Mouse (Mus musculus) erythroid progenitor cell, adult 5-6 weeks (primary cell): ENCODE data around the gene Tcf7l1. TPM values are rescaled to one million over a fixed set of nuclear protein-coding genes. Genes with fewer than 3 reads are reported as not detected.

Source experiments
- ATAC-seq: replicated peaks from 2 replicates; pipeline ENCODE4 v1.8.0; 2016; ENCODE audit warnings: moderate number of reproducible peaks, mild to moderate bottlenecking, moderate TSS enrichment, inconsistent platforms; ENCODE audit not compliant: poor library complexity, low FRiP score, severe bottlenecking
- total RNA-seq, 2 experiments: library from RNA; stranded (forward) in 1 of 2; stranded (reverse) in 1 of 2; fragments of 150-400 nt in 1 of 2; fragments of 186-747, 209-891 nt in 1 of 2; gene quantifications; 2 replicates each; pipeline versions ENCODE4 v1.2.3 to v1.2.4; 2015 to 2017; ENCODE audit warnings: low replicate concordance in 2 of 2

The Tcf7l1 gene
- total RNA-seq, 2 experiments from 2014 or later: 5.9 TPM; not detected in 1

GRCm38 (mm10) chr6:72748882-72749437, 40.1 kb downstream of the Tcf7l1 start:
- no peak for ATAC-seq

DNA sequence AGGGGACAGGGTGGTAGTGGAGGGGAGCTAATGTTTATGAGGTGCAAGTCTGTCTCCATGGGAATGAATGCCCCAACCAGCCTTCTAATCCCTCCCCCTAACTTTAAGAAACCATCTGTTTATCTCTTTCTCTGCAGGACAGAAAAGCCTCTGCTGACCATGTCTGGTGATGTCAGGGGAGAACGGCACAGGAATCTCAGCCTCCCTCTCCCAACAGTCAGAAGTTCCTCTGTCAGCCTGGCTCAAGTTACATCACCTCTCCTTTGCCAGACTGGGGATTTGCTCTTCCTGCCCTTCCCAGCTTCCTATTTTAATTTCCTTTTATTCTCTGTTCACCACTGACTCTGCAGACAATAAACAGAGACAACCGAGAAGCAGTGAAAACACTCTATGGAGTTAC, 40.6 kb downstream of the Tcf7l1 start:
- ATAC-seq: no peak

DNA sequence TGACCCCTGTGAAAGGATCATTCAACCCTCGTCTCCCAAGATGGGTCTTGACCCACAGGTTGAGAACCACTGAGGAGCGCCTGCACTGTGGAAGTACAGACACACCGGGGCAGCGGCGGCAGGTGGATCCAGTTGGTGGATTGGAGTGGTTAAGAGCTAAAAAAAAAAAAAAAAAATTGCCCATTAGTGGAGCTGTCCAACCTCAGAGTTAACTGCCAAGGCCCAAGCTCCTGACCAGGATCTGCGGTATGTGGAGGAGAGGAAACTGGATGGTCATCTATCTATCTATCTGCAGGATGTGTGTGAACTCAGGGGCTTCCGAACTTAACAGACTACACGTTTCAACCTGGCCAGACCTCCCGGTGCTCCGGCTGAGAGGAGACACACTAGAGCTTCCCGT, 41.2 kb downstream of the Tcf7l1 start:
- ATAC-seq: no peak

DNA sequence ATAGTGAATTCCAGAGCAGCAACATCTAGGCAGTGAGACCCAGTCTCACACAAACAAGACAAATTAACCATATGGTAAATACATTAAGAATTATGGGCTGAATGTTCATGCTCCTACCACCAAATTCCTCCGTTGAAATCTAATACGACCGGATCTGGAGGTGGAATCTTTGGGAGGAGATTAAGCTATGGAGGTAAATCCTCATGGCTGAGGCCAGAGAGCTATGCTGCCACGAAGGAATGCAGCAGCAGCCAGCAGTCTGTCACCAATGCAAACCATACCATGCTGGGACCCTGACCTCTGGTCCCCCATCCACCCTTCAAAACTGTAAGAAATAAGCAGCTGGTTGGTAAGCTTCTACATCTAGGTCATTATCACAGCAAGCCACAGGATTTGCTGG, 41.9 kb downstream of the Tcf7l1 start:
- ATAC-seq: no peak

- no peak for ATAC-seq
Observed at GRCm38 (mm10) chr6:72745781-72746180, 43.3 kb downstream of the Tcf7l1 start.

DNA sequence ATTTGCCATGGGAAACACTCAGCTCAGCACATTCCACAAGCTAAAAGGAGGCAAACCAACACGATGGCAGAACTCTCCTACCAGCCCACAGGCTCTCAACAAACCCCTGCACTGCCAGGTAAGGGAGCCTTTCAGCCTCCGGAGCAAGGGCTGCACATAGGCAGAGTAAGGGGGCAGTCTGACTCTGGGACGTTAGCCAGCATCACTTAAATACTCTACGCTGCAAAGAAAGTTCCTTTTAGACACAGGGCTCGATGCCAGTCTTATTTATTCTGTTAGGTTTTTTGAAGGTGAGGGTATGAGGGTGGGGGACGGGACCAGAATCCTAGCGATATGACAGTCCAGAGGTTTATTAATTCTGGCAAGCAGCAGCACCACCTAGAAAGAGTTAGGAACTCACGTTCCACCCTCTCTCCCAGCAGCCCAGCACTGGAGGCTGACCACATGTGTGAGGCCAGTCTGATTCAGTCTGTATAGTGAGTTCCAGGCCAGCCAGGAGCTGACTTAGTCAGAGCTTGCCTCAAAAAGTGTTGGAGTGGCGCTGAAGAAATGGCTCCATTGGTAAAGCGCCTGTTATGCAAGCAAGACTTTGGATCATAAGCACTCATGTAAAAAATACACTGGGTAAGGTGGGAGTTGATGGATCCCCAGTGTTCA, 44.8 kb downstream of the Tcf7l1 start:
- ATAC-seq: no peak

DNA sequence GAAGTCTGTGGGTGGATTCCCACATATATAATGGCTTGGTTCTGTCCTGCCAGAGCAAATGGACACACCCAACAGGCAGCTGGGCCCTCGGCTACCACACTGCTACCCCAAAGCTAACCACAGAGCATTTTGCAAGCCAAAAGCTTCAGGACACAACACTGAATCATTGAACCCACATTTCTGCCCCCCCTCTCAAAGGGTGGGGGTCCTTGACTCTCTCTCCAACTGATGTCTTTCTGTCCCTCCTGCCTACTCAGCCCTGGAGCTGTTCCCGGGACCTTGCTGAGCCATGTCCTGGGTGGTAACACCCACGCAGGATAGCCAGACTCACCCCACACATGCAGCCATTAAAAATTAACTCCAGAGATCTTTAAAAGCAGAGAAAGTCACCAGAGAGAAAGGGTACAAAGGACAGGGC, 45.4 kb downstream of the Tcf7l1 start:
- no peak for ATAC-seq

GRCm38 (mm10) chr6:72742331-72742730, 46.7 kb downstream of the Tcf7l1 start:
- ATAC-seq: no peak

GRCm38 (mm10) chr6:72740596-72741421, 48.2 kb downstream of the Tcf7l1 start:
- ATAC-seq: no peak

GRCm38 (mm10) chr6:72736872-72737271, 52.2 kb downstream of the Tcf7l1 start:
- no peak for ATAC-seq

DNA sequence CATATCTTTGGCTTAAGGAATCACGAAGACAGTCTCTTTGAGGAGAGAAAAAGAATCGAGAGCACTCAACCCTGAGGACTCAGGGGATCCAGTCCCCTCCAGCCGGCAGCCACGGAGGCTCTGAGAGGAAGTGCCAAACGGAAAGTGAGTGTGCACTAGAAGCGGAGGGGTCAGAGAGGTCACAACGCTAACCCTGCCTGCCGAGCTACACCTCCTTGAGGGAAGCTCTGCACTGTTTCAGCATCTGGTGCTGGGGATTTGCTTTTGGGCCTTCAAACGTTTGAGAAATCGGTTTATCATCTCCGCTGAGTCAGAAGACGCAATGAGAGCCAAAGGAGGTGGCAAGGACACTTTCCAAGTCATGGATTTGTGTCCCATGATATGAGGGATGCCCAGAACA, 53.8 kb downstream of the Tcf7l1 start:
- ATAC-seq: no peak

GRCm38 (mm10) chr6:72733375-72733774, 55.7 kb downstream of the Tcf7l1 start:
- no peak for ATAC-seq

DNA sequence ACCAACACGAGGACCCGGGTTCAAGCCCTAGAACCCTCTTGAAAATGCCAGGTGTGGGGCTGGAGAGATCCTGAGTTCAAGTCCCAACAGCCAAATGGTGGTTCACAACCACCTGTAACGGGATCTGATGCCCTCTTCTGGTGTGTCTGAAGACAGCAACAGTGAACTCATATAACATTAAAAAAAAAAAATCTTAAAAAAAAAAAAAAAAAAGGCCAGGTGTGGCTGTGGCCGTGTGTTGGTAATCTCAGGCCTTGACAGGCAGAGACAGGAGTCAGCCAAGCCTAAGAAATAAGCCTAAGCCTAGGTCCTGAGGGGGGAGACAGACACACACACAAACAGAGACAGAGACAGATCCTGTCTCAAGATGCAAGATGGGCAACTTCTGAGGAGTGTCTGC, 56.9 kb downstream of the Tcf7l1 start:
- ATAC-seq: no peak

GRCm38 (mm10) chr6:72730560-72730849, 58.5 kb downstream of the Tcf7l1 start:
- no peak for ATAC-seq

DNA sequence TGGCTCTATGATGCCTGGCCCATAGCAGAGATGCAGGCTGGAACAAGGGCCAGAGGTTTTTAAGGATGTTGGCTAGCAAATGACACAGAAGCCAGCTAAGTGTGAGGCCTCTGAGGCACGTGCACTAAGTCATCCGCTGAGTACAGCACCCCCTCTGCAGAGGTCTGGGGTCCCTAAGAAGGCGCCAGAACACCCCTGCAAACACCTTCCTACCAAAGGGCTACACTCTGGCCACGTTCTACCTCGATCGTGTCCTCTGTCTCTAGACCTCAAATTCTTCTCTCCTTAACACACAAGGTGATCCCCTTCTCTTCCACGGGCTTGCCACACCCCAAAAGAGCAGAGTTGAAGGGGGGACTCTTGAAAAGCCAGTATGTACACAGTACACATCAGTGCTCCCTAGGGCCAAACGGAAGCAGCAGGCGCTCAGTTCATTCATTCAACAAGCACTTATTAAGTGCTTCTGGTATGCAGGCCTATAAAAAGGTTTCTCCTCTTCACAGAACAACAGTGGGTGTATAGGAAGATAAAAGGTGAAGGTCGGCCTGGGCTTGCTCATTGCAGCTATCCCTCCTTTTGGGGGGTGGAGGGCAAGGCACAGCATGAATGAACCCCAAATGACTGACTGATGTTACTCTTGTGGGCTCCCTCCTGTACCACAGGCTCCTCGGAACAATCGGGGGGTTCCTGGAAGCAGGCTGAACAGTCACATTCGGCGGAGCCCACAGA, 59.1 kb downstream of the Tcf7l1 start:
- no peak for ATAC-seq

DNA sequence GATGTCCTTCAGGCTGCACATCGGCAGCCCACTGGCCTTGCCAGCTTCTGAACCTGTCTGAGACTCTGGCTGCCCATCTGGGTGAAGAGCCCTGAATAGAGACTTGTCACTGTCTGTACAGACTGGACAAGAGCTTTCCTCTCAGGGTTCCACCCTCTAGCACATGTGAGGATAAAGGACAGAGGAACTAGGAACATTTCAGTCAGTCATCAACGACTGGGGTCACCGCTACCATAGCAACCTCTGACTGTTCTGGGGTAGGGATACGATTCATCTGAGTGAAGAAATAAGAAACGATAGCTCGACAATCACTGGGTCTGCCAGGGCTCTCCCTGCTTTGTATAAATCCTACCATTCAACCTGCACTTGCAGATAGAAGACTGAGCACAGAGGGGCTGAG, 61.2 kb downstream of the Tcf7l1 start:
- no peak for ATAC-seq

DNA sequence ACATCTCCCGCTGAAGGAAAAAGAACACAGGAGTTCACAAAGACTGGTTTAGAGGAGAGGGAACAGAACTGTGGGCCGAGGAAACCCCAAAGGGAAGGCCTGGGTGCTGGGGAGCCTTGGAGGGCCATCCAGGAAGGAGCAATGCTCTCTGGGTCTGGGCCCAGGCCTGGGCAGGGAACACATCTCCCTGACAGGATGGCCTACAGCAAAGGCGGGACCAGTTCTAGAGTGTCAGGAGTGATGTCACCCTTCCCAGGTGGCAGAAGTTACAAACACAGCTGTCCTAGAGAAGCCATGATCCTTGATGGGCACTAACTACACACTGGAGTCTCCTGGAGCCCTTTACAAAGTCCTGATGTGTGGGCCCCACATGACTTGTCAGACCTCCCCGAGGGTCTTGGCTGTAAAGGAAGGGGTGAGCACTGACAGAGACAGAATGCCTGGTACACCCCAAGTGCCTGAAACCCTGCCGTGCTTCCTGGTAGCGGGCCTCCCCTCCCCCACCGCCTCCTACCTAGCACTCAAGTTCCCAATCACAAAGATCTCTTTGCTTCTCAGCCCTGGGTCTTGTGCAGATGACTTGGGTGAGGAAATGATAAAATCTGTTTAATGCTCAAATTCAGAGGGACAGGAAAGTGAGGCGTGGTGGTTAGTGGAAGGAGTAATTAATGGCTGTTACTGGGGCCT, 64.4 kb downstream of the Tcf7l1 start:
- no peak for ATAC-seq

- ATAC-seq: no peak
Observed at GRCm38 (mm10) chr6:72723731-72724385, 65.2 kb downstream of the Tcf7l1 start.

- no peak for ATAC-seq
Observed at GRCm38 (mm10) chr6:72723143-72723542, 65.9 kb downstream of the Tcf7l1 start.

DNA sequence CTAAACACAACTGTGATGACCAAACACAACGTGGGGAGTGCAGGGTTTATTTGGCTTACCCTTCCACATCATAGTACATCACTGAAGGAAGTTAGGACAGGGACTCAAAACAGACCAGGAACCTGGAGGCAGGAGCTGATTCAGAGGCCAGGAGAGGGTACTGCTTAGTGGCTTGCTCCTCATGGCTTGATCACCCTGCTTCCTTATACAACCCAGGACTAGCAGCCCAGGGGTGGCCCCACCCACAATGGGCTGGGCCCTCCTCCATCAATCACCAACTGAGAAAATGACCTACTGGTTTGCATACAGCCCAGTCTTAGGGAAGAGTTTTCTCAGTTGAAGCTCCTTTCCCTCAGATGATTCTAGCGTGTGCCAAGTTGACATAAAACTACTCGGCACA, 68.2 kb downstream of the Tcf7l1 start:
- no peak for ATAC-seq
